Mouse (Mus musculus) heart, postnatal 14 days (tissue): ENCODE results near the gene Mstn. TPM values are rescaled to one million over a fixed set of nuclear protein-coding genes. Genes with fewer than 3 reads are reported as not detected.

Experiments used
- DNase-seq, 2 experiments: peaks; one replicate each; pipeline ENCODE4 v3.0.0; 2021 to 2022
- intact Hi-C: fragments of 180-260 bp; cut with DNase I; formaldehyde crosslinking; loops from one replicate; pipeline ENCODE4 v1.15.1; 2025
- long read RNA-seq, 2 experiments: library from polyadenylated mRNA; stranded (forward); transcript quantifications; one replicate each; pipeline ENCODE4 v2.0.0; 2021
- total RNA-seq, 2 experiments: library from RNA; stranded (reverse); gene quantifications; 2 replicates each; pipeline ENCODE4 v1.2.3; 2021

Mstn gene
- under 1 TPM; 0.26 to 0.39 TPM for total RNA-seq
- long read RNA-seq, experiment 1 = 0 reads
- long read RNA-seq, experiment 2, partial matches to known transcripts = 0 of 1 reads
- long read RNA-seq, experiment 2, other reads (novel, unspliced or antisense) = 0 of 1 reads

GRCm38 (mm10) chr1:53061340-53061739 lies at the start of gene Mstn:
Gene Mstn (plus strand): TSS chr1:53061640.
- no peak for DNase-seq
- intact Hi-C loops = no loop called here

DNA sequence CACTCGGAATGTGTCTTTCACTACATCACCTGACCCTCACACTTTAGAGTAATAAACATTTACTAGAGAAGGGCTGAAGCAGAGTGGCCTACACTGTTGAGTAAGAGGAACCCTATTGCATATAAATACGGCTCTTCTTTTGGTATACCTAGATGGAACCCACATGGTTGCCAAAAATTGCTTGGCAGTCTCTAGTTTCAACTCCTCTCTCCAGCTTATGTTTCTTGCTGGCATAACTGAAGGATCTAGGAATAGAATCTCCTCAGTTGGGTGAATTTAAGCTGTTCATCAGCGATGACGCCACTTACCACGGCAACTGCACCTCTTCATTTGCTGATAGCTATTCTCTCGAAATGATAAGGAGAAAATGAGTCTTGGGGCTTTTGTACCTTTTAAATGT lies 46.7 kb upstream of the Mstn start:
- intact Hi-C loops = no loop called here
- no peak for DNase-seq

DNA sequence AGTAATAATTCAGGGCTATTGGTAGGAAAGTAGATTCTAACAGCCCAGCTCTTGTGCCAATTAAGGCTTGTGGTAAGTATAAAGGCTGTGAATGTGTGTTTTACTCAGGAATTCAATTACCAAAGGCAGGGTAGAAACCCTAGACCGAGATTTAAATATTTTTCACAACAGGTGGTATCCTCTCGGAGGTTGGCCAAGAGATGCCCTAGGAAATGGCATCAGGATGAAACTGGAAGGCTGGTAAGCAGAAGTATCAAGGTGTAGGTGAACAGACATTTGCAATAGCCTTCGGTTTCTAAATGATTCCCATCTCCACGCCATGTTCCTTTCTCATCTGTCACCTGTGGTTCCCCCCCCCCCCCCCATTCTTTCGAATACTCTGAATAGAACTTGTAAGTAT lies 45.8 kb upstream of the Mstn start:
- DNase-seq = no peak
- intact Hi-C loops = no loop called here

- DNase-seq = no peak
- intact Hi-C loops = no loop called here
Measured at GRCm38 (mm10) chr1:53018746-53019505, 42.5 kb upstream of the Mstn start.

- DNase-seq = no peak
- intact Hi-C loops = no loop called here
Measured at GRCm38 (mm10) chr1:53020079-53020478, 41.4 kb upstream of the Mstn start, which contains the start of gene 1700019D03Rik. Gene 1700019D03Rik (minus strand): TSS chr1:53020179.

DNA sequence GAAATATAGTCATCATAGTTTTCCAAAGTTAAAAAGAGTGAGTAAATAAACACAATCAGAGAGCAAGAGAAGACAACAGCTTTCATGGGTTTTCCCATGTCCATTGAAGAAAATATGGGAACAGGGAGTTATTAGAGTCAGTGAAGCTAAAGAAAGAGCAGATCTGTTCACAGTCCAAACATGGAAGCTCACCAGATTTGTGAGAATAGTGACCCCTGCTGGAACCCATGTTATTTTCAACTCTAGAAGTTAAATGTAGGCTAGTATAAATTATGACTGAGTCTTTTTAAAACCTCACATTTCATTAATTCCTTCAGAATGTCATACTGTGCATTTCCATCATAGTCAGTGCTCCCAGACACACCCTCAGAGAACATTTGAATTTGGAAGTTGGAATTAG lies 28.9 kb upstream of the Mstn start:
- DNase-seq = peak in 1 of 2 experiments; percentile 14
- intact Hi-C loops = loop anchor here (5.0 kb wide), 1 partner anchor 385 kb away; no protein-coding TSS in a partner anchor

DNA sequence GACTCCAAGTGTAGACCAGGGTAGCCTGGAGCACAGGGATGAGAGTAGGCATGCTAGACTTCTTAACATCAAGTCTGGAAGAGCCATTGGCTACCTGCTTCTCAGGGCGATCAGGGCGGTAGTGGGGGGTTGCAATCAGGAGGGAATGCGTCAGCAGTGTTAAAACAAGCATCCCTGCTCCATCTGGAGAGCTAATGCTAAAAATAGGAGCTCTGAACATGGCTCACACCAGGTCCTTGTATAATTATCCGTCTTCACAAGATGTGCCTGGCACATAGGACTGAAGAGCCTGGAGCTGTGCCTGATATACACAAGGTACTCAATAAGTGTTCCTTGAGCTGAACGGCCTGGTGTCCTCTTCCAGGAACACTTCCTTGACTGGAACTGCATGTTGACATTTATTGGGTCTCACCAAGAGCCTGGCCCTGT lies 24.0 kb upstream of the Mstn start:
- no peak for DNase-seq
- intact Hi-C loops = no loop called here

DNA sequence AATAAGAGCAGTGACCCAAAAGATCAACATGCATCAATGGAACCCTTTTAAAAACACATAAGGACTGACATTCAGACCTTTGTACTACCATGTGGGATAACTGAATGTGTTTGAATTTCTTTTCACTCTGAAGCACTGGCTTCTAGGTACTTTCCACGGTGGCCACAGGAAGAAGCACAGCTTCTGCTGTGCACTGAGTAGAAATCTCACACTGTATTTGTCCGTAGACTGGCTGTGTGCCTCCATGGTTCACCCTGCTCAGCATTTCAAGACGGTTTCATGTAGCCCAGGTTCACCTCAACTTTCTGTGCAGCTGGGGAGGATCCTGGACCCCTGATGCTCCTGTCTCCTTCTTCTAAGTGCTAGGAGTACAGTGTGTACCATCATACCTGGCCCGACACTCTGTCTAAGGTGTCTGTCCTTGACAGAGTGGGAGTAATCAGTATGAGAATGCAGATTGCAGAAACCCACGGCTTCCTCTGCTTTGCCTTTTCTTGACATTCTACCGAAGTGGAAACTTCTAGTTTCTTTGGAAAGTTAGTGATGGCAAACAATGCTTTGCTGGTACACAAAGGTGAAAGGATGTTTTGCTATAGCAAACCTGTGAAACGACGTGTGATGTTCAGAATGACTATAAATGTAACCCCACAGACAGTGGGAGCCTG lies 11.5 kb upstream of the Mstn start:
- intact Hi-C loops = no loop called here
- no peak for DNase-seq

- intact Hi-C loops = loop anchor here (2.0 kb wide), 2 partner anchors 219 to 299 kb away; partner anchors contain the start of genes Asdurf, Asnsd1 and Gm28551
Measured at GRCm38 (mm10) chr1:53053087-53054022, 8.1 kb upstream of the Mstn start.

GRCm38 (mm10) chr1:53059106-53059505 lies 2.3 kb upstream of the Mstn start:
- no peak for DNase-seq
- intact Hi-C loops = no loop called here

More at GRCm38 (mm10) chr1:53053087-53054022, 8.1 kb upstream of the Mstn start:
- DNase-seq = peak; percentile 61 to 76

GRCm38 (mm10) chr1:53060499-53060898 lies 941 bp upstream of the Mstn start:
- intact Hi-C loops = no loop called here
- no peak for DNase-seq

- DNase-seq = no peak
- intact Hi-C loops = no loop called here
Measured at GRCm38 (mm10) chr1:53061871-53062608, 600 bp downstream of the Mstn start.

DNA sequence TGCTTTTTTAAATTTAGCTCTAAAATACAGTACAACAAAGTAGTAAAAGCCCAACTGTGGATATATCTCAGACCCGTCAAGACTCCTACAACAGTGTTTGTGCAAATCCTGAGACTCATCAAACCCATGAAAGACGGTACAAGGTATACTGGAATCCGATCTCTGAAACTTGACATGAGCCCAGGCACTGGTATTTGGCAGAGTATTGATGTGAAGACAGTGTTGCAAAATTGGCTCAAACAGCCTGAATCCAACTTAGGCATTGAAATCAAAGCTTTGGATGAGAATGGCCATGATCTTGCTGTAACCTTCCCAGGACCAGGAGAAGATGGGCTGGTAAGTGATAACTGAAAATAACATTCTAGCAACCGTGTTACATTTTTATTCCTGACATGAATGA lies 2.5 kb downstream of the Mstn start:
- no peak for DNase-seq
- intact Hi-C loops = no loop called here

- DNase-seq = no peak
- intact Hi-C loops = no loop called here
Measured at GRCm38 (mm10) chr1:53069726-53070514, 8.5 kb downstream of the Mstn start.

GRCm38 (mm10) chr1:53070664-53071175 lies 9.3 kb downstream of the Mstn start:
- intact Hi-C loops = no loop called here
- no peak for DNase-seq

GRCm38 (mm10) chr1:53076656-53077055 lies 15.2 kb downstream of the Mstn start:
- intact Hi-C loops = no loop called here
- DNase-seq = no peak

DNA sequence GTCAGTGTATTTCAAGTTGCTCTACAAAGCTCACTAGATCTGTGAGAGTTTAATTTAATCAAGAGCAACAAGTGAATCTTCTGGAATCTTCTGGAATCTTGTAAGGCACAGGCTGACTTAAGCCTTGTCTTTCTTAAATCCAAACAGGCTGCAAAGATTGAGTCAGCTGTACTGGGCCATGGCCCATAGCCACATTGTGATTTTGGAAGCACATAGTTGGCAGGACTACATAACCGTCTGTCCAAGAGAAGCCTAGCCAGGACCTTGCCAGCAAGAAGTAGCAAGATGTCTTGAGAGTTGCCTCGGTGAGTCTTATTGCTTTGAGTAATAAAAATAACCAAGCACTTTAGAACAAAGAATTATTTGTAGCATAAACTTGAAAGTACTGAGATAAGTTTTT lies 18.4 kb downstream of the Mstn start:
- intact Hi-C loops = no loop called here
- peak; percentile 11 to 34 for DNase-seq

- intact Hi-C loops = no loop called here
Measured at GRCm38 (mm10) chr1:53080603-53081002, 19.2 kb downstream of the Mstn start.

DNA sequence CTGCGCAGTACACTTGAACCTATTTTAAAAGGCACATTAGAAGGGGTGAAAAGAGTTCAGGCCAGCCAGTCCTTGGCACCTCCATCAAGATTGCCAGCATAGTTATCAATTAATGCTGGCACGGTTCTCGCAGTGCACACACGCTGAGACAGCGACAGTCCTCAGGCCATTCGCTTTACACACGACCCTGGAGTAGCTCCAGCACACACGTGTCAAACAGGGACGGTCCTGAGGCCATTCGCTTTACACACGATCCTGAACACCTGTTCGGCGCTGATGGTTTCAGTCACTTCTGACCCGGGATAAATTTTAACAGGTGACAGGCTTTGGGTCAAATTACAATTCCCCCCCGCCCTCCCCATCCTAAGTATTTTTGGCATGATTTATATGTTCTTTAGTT lies 23.8 kb downstream of the Mstn start:
- intact Hi-C loops = no loop called here
- DNase-seq = no peak

More at GRCm38 (mm10) chr1:53080603-53081002, 19.2 kb downstream of the Mstn start:
- DNase-seq = no peak
